Mouse (Mus musculus) adrenal gland, postnatal 14 days (tissue): ENCODE measurements around the gene Limch1. TPM values are rescaled to one million over a fixed set of nuclear protein-coding genes. Genes with fewer than 3 reads are reported as not detected.

Experiments used
- DNase-seq: peaks from one replicate; pipeline ENCODE4 v3.0.0; 2021; ENCODE audit warnings: mixed read lengths
- microRNA-seq, 2 experiments: library from miRNA; unstranded; fragments of <30 nt; microRNA quantifications; one replicate each; pipeline ENCODE4 v1.2.0; 2021
- total RNA-seq: library from RNA; stranded (reverse); gene quantifications from 2 replicates; pipeline ENCODE4 v1.2.3, GENCODE M21; 2021

Gene Limch1
- total RNA-seq, 1 experiment from 2014 or later, result 96.8 TPM

DNA sequence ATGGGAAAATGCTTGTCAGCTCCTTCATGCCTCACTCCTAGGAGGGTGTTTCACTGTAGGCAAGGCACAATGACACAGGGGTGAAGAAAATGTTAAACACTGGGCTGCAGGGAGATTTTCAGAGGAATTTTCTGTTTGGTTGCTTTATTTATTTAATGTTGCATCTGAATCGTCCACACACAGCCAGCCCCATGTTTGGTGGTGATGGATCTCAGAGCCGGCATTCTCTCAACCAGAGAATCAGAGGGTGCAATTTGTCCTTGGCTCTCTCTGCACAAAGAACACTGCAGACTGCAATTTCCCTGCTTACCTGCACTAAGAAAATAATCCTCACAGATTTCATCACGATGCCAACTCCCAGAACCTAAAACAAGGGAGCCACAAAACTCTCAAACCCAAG is 357.4 kb downstream of the Limch1 start:
- no peak for DNase-seq

DNA sequence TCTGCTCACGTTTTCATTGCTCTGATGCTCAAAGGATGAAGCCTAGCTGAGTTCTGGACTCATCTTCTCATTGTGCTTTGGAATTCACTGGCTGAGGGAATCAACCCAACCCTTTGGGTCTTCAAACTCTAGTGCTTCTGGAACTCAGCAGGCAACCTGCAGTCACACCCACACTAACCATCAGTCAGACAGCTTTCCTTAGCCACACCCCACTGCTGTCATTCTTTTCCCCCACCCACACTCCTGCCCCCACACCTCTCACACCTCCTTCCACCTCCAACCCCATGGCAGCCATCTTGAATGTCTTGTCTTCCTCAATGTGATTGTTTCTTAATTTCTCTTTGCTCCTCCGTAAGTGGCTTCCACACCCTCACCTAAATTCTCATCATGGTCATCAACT is 360.6 kb downstream of the Limch1 start:
- DNase-seq, result no peak

Small RNA genes within 50 kb of the gene (microRNA-seq; reads per million reads assigned to microRNA genes)
- 0 reads per million in 2 experiments for gene Gm23841

Other genes starting within 250 kb of the Limch1 start
- gene Apbb2, start 127.0 kb upstream of the Limch1 start, total RNA-seq, result 54.6 and 59.9 TPM in 2 replicates
- gene Uchl1, start 69.7 kb upstream of the Limch1 start, total RNA-seq, result 72.4 and 110 TPM in 2 replicates